Mouse (Mus musculus): Measurements from ENCODE around the gene Mbd5. TPM values are rescaled to one million over a fixed set of nuclear protein-coding genes. Genes with fewer than 3 reads are reported as not detected.

Gene Mbd5
- polyA plus RNA-seq (2012; rRNA removed): 3.4 and 4.3 TPM in 2 replicates

GRCm38 (mm10) chr2:48948841-48949584, at the start of gene Mbd5:
Gene Mbd5, plus strand, starts transcription at chr2:48949508.
- WGBS: under 1% methylated on average over 49 of the region's 49 CpGs

GRCm38 (mm10) chr2:48908866-48909265, 40.4 kb upstream of the Mbd5 start:
- no peak for DNase-seq (ENCODE audit: low read depth, low spot score)
- WGBS: 33% methylated on average over 2 of the region's 2 CpGs

More at GRCm38 (mm10) chr2:48948841-48949584, at the start of gene Mbd5:
- DNase-seq (ENCODE audit: low read depth, low spot score): peak; percentile 86

- WGBS: 65% methylated on average over 1 of the region's 1 CpGs
- DNase-seq (ENCODE audit: low read depth, low spot score): no peak
Measured at GRCm38 (mm10) chr2:48914185-48914584, 35.1 kb upstream of the Mbd5 start.

- no peak for DNase-seq (ENCODE audit: low read depth, low spot score)
Measured at GRCm38 (mm10) chr2:48915832-48916231, 33.5 kb upstream of the Mbd5 start.

GRCm38 (mm10) chr2:48935058-48935457, 14.2 kb upstream of the Mbd5 start:
- 70% methylated on average over 2 of the region's 2 CpGs for WGBS
- DNase-seq (ENCODE audit: low read depth, low spot score): no peak

- 45% methylated on average over 3 of the region's 3 CpGs for WGBS
- DNase-seq (ENCODE audit: low read depth, low spot score): no peak
Measured at GRCm38 (mm10) chr2:48947761-48948160, 1.5 kb upstream of the Mbd5 start.

- DNase-seq (ENCODE audit: low read depth, low spot score): no peak
Measured at GRCm38 (mm10) chr2:48949743-48950251, 489 bp downstream of the Mbd5 start.

GRCm38 (mm10) chr2:48950252-48950315, 776 bp downstream of the Mbd5 start, which contains the start of gene Orc4:
Gene Orc4, minus strand, starts transcription at chr2:48950277.
- no peak for DNase-seq (ENCODE audit: low read depth, low spot score)

More at GRCm38 (mm10) chr2:48949743-48950251, 489 bp downstream of the Mbd5 start:
- WGBS: 0% methylated on average over 9 of the region's 9 CpGs

GRCm38 (mm10) chr2:48950316-48950880, 1.1 kb downstream of the Mbd5 start:
- 7% methylated on average over 6 of the region's 6 CpGs for WGBS
- DNase-seq (ENCODE audit: low read depth, low spot score): no peak

More at GRCm38 (mm10) chr2:48950252-48950315, 776 bp downstream of the Mbd5 start, which contains the start of gene Orc4:
- 0% methylated on average over 2 of the region's 2 CpGs for WGBS

GRCm38 (mm10) chr2:48956591-48956990, 7.3 kb downstream of the Mbd5 start:
- DNase-seq (ENCODE audit: low read depth, low spot score): no peak
- WGBS: 66% methylated on average over 3 of the region's 3 CpGs

GRCm38 (mm10) chr2:48978920-48979319, 29.6 kb downstream of the Mbd5 start:
- WGBS: 75% methylated on average over 3 of the region's 3 CpGs
- DNase-seq (ENCODE audit: low read depth, low spot score): no peak

- DNase-seq (ENCODE audit: low read depth, low spot score): no peak
- WGBS: 98% methylated on average over 3 of the region's 3 CpGs
Measured at GRCm38 (mm10) chr2:48990322-48990721, 41.0 kb downstream of the Mbd5 start.

- DNase-seq (ENCODE audit: low read depth, low spot score): no peak
- 76% methylated on average over 3 of the region's 3 CpGs for WGBS
Measured at GRCm38 (mm10) chr2:49040481-49040880, 91.2 kb downstream of the Mbd5 start.

GRCm38 (mm10) chr2:49050030-49050429, 100.7 kb downstream of the Mbd5 start:
- WGBS: 75% methylated on average over 4 of the region's 4 CpGs
- no peak for DNase-seq (ENCODE audit: low read depth, low spot score)

GRCm38 (mm10) chr2:49067886-49068285, 118.6 kb downstream of the Mbd5 start:
- DNase-seq (ENCODE audit: low read depth, low spot score): no peak

GRCm38 (mm10) chr2:49084966-49085365, 135.7 kb downstream of the Mbd5 start:
- no peak for DNase-seq (ENCODE audit: low read depth, low spot score)
- 65% methylated on average over 4 of the region's 4 CpGs for WGBS

GRCm38 (mm10) chr2:49090771-49091170, 141.5 kb downstream of the Mbd5 start:
- DNase-seq (ENCODE audit: low read depth, low spot score): no peak
- 92% methylated on average over 4 of the region's 4 CpGs for WGBS

- DNase-seq (ENCODE audit: low read depth, low spot score): no peak
Measured at GRCm38 (mm10) chr2:49096765-49097164, 147.5 kb downstream of the Mbd5 start.

- no peak for DNase-seq (ENCODE audit: low read depth, low spot score)
Measured at GRCm38 (mm10) chr2:49108906-49109305, 159.6 kb downstream of the Mbd5 start.

- WGBS: 88% methylated on average over 6 of the region's 6 CpGs
- DNase-seq (ENCODE audit: low read depth, low spot score): no peak
Measured at GRCm38 (mm10) chr2:49119875-49120274, 170.6 kb downstream of the Mbd5 start.

GRCm38 (mm10) chr2:49121603-49122002, 172.3 kb downstream of the Mbd5 start:
- no peak for DNase-seq (ENCODE audit: low read depth, low spot score)
- 73% methylated on average over 3 of the region's 3 CpGs for WGBS

- DNase-seq (ENCODE audit: low read depth, low spot score): no peak
- WGBS: 72% methylated on average over 3 of the region's 3 CpGs
Measured at GRCm38 (mm10) chr2:49142186-49142585, 192.9 kb downstream of the Mbd5 start.
